Mouse (Mus musculus) embryo, embryonic 10.5 days (tissue): ENCODE measurements around the gene Gm19426.
"Not testable (repeated sequence)": the region's sequence is repeated elsewhere in the genome, so short reads cannot be mapped to it uniquely, and the experiment has no call there.

Experiments used
- DNase-seq: peaks from one replicate; pipeline ENCODE4 v3.0.0-alpha.2; 2015; ENCODE audit warnings: low spot score

Gm19426 gene

GRCm38 (mm10) chr2:84744126-84744525 lies 671 bp upstream of the Gm19426 start:
- DNase-seq, result peak; percentile 77

GRCm38 (mm10) chr2:84742451-84743283 lies 788 bp downstream of the Gm19426 start:
- peak; percentile 99 for DNase-seq

GRCm38 (mm10) chr2:84741841-84742450 lies 1.5 kb downstream of the Gm19426 start:
- peak; percentile 14 for DNase-seq

GRCm38 (mm10) chr2:84740608-84741333 lies 2.7 kb downstream of the Gm19426 start:
- peak; percentile 47 for DNase-seq

GRCm38 (mm10) chr2:84738271-84738911 lies 5.1 kb downstream of the Gm19426 start:
- peak; percentile 80 for DNase-seq

- DNase-seq, result peak; percentile 84
Measured at GRCm38 (mm10) chr2:84737451-84737925, 6.0 kb downstream of the Gm19426 start.

GRCm38 (mm10) chr2:84736312-84737161 lies 6.9 kb downstream of the Gm19426 start:
- peak; percentile 45 for DNase-seq

- DNase-seq, result peak; percentile 34
Measured at GRCm38 (mm10) chr2:84735346-84735920, 8.0 kb downstream of the Gm19426 start.

- peak; percentile 23 for DNase-seq
Measured at GRCm38 (mm10) chr2:84734919-84735318, 8.5 kb downstream of the Gm19426 start.

GRCm38 (mm10) chr2:84734351-84734864 lies 9.0 kb downstream of the Gm19426 start:
- DNase-seq, result peak; percentile 73

- peak; percentile 60 for DNase-seq
Measured at GRCm38 (mm10) chr2:84733579-84734300, 9.7 kb downstream of the Gm19426 start, which contains the start of gene Ypel4. Ypel4 (plus strand) TSS chr2:84734058.

- no peak for DNase-seq
Measured at GRCm38 (mm10) chr2:84732394-84732793, 11.1 kb downstream of the Gm19426 start.

GRCm38 (mm10) chr2:84731206-84731605 lies 12.2 kb downstream of the Gm19426 start:
- DNase-seq, result no peak

- DNase-seq, result not testable (repeated sequence)
Measured at GRCm38 (mm10) chr2:84728191-84728590, 15.3 kb downstream of the Gm19426 start.

GRCm38 (mm10) chr2:84727172-84727858 lies 16.1 kb downstream of the Gm19426 start, which contains the start of gene Clp1:
Clp1 (minus strand) TSS chr2:84727350.
- DNase-seq, result peak; percentile 99

- no peak for DNase-seq
Measured at GRCm38 (mm10) chr2:84726716-84727115, 16.7 kb downstream of the Gm19426 start.

- DNase-seq, result no peak
Measured at GRCm38 (mm10) chr2:84725770-84726169, 17.7 kb downstream of the Gm19426 start.

GRCm38 (mm10) chr2:84723856-84724255 lies 19.6 kb downstream of the Gm19426 start:
- no peak for DNase-seq

- no peak for DNase-seq
Measured at GRCm38 (mm10) chr2:84721182-84721581, 22.3 kb downstream of the Gm19426 start.
